Mouse (Mus musculus): ENCODE measurements around the gene Hist1h4d. TPM values are rescaled to one million over a fixed set of nuclear protein-coding genes. Genes with fewer than 3 reads are reported as not detected.

Gene Hist1h4d
- 25.5 and 29.4 TPM in 2 replicates for polyA plus RNA-seq (2015; fragmentation: Nextera tagmentation; extraction: Ambion mirVana)

DNA sequence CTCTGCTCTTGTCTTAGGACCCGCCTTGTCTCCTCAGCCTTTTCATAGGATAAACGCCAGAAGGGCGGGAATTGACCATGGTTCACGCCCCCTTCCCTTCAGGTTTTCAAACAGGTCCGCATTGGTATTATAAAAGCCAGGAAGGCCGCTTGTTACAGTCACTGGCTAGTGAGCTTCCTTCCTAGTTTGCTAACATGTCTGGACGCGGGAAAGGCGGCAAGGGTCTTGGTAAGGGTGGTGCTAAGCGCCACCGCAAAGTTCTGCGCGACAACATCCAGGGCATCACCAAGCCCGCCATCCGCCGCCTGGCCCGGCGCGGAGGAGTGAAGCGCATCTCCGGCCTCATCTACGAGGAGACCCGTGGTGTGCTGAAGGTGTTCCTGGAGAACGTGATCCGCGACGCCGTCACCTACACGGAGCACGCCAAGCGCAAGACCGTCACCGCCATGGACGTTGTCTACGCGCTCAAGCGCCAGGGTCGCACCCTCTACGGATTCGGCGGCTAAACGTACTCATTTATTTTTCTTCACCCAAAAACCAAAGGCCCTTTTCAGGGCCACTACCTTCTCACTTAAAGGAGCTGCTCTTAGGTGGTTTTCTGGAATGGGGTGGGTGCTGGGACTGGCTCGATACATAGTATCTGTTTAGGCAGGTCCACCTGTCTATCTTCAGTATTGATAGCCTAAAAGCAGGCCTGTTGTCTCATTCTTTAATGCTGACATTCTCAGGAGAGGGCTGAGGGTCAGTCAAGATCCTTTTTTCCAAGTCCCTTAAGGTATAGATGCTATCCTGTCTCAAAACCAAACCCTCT lies at the start of gene Hist1h4d:
Gene Hist1h4d (plus strand): TSS at position 191 of the 811 bp plus-strand sequence.

DNA sequence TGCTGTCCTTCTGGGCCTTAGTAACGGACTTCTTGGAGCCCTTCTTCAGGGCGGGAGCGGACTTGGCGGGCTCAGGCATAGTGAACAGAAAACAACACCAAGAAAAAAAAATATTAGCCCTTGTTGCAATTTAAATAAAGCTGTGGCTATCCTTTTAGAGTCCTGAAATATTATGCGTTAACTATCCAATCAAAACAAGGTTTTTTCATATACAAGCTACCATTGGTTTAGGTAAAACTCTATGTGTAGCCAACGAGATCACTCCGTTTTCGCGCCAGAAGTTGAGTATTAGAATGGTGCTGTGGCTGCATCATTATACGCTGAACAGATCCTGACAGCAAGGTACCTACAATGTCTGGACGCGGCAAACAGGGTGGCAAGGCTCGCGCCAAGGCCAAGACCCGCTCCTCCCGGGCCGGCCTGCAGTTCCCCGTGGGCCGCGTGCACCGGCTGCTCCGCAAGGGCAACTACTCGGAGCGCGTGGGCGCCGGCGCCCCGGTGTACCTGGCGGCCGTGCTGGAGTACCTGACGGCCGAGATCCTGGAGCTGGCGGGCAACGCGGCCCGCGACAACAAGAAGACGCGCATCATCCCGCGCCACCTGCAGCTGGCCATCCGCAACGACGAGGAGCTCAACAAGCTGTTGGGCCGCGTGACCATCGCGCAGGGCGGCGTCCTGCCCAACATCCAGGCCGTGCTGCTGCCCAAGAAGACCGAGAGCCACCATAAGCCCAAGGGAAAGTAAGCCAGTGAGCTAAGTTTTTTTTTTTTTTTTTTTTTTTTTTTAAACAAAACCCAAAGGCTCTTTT lies 47.6 kb upstream of the Hist1h4d start, which contains the start of gene Hist1h2af:
Gene Hist1h2af (plus strand): TSS at position 347 of the 808 bp plus-strand sequence.

DNA sequence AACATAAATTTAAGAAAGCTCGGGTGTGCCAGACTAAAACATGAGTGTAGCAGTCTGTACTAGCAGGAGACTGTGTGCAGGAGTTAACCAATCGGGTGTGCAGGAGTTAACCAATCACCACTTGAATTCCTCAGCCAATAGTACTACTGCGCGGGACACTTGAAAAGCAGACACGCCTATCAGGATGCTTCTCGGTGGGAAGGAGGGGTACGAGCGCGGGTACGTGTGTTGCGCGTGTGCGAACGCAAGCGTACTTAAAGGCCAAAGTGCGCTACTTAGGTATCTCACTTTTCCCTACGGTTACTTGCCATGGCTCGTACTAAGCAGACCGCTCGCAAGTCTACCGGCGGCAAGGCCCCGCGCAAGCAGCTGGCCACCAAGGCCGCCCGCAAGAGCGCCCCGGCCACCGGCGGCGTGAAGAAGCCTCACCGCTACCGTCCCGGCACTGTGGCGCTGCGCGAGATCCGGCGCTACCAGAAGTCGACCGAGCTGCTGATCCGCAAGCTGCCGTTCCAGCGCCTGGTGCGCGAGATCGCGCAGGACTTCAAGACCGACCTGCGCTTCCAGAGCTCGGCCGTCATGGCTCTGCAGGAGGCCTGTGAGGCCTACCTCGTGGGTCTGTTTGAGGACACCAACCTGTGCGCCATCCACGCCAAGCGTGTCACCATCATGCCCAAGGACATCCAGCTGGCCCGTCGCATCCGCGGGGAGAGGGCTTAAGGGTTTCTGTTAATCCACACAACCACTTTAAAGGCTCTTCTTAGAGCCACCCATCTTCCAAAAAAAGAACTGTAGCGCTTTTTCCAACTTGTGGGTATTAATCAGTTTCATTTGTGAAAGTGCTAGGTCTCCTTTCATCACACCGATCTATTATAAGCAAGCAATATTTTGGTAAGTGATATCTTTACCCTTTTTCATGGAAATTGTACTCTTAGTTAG lies 46.0 kb upstream of the Hist1h4d start, which contains the start of gene Hist1h3g:
Gene Hist1h3g (plus strand): TSS at position 286 of the 939 bp plus-strand sequence.

DNA sequence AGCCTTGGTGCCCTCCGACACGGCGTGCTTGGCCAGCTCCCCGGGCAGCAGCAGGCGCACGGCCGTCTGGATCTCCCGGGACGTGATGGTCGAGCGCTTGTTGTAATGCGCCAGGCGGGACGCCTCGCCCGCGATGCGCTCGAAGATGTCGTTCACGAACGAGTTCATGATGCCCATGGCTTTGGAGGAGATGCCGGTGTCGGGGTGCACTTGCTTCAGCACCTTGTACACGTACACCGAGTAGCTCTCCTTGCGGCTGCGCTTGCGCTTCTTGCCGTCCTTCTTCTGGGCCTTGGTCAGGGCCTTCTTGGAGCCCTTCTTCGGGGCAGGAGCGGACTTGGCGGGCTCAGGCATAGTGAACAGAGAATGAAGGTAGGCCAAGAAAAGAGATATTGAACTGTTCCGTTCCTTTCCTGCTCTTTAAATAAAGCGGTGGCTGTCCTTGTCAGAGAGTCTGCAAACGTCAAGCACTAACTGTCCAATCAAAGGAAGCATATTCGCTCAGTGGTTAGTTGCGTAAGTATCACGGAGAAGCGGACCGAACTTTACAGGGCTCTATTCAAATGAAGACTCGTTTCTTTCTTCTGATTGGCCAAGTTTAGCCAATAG lies 38.3 kb upstream of the Hist1h4d start, which contains the start of gene Hist1h2bh:
Gene Hist1h2bh (minus strand): TSS at position 394 of the 609 bp plus-strand sequence.

DNA sequence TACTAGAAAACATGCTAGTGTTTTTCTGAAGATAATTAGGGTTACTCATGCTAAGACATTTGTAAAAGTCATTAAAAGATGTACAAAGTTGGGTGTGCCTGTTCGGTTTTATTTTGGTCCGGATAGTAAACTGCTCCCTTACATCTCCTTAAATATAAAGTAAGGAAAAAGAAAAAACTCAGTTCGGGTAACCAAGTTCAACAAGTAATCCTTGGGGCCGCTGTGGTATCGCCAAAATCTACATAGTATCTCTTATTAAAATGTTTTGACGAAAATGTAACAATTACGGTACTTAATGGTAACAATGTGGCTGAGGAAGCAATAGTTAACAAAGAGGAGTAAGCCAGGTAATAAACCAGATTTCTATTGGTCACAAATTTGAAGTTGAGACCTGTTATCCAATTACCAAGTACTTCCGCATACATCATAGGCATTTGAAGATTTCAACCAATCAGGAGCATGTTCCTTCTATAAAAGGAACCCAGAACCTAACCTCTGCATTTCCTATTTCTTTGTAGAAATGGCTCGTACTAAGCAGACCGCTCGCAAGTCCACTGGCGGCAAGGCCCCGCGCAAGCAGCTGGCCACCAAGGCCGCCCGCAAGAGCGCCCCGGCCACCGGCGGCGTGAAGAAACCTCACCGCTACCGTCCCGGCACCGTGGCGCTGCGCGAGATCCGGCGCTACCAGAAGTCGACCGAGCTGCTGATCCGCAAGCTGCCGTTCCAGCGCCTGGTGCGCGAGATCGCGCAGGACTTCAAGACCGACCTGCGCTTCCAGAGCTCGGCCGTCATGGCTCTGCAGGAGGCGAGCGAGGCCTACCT lies 37.2 kb upstream of the Hist1h4d start, which contains the start of gene Hist1h3f:
Gene Hist1h3f (plus strand): TSS at position 88 of the 822 bp plus-strand sequence.

DNA sequence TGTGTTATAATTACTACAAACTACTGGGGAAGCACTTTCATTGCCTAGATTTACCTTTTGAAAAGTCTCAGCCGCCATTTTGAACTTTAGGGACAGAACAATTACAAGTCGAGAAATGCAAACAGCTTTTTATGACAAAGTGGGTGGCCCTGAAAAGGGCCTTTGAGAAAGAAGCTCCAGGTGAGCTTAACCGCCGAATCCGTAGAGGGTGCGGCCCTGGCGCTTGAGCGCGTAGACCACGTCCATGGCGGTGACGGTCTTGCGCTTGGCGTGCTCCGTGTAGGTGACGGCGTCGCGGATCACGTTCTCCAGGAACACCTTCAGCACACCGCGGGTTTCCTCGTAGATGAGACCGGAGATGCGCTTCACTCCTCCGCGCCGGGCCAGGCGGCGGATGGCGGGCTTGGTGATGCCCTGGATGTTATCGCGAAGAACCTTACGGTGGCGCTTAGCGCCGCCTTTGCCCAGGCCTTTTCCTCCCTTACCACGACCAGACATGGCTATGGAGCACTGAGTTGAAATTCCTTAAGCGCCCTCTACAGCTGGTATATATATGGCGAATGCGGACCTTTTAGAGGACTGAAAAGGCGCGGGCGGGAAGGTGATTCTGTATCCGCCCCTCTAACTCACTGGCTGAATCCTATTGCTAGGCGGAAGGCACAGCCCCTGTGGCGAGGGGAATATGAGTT lies 30.1 kb upstream of the Hist1h4d start, which contains the start of gene Hist1h4f:
Gene Hist1h4f (minus strand): TSS at position 503 of the 689 bp plus-strand sequence.

DNA sequence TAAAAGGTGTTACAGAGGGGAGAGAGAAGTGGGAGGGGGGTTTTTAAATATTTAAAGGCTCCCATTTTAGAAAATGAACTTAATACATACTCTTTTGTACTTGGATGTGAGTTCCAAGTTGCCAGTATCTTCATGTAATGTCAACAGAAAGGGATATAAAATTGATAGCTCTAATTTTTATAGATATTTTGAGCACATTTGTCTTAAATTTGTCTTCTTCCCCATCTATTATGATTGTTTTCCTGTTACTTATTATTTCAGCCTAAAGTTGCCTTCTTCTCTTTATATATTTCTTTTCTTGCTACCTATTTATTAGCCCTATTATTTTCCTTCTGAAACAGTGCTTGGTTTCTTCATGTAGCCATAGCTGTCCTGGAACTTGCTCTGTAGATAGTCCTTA lies 28.4 kb upstream of the Hist1h4d start, which contains the start of gene Hist1h1d:
Gene Hist1h1d (plus strand): TSS at position 301 of the 400 bp plus-strand sequence.

DNA sequence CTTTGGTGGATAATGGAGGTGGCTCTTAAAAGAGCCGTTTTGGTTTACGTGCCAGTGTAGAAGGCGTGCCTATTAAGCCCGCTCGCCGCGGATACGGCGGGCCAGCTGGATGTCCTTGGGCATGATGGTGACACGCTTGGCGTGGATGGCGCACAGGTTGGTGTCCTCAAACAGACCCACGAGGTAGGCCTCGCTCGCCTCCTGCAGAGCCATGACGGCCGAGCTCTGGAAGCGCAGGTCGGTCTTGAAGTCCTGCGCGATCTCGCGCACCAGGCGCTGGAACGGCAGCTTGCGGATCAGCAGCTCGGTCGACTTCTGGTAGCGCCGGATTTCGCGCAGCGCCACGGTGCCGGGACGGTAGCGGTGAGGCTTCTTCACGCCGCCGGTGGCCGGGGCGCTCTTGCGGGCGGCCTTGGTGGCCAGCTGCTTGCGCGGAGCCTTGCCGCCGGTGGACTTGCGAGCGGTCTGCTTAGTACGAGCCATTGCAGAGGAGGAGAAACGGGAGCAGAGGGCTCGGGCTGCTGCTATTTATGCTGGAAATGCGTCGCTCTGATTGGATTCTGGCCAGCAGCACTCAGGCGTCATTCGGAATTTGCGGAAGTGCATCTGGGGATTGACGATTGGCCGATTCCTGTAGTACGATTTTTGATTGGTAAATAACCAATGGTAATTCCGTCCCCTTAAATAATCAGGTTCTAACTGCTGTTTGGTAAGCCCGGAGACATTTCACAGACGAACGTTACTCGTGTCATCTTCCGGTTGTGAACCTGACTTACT lies 19.3 kb upstream of the Hist1h4d start, which contains the start of gene Hist1h3e:
Gene Hist1h3e (minus strand): TSS at position 487 of the 777 bp plus-strand sequence.

DNA sequence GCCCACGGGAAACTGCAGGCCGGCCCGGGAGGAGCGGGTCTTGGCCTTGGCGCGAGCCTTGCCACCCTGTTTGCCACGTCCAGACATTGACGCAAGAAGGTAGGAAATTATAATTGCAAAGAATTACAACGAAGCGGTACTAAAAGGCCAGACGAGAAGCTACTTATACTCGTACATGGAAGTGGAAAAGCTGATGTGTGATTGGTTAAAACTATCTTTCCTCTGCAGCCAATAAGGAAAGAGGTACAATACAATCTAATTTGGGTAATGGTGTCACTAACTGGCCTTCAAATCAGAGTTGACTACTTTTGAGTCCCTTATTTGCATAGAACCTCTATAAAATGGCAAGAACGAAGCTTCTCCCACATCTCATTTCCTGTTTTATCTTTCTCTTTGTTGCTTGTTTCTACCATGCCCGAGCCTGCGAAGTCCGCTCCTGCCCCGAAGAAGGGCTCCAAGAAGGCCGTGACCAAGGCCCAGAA lies 10.3 kb upstream of the Hist1h4d start, which contains the start of the genes Hist1h2ae and Hist1h2bg:
Gene Hist1h2ae (minus strand): TSS at position 199 of the 482 bp plus-strand sequence.
Gene Hist1h2bg (plus strand): TSS at position 375 of the 482 bp plus-strand sequence.

DNA sequence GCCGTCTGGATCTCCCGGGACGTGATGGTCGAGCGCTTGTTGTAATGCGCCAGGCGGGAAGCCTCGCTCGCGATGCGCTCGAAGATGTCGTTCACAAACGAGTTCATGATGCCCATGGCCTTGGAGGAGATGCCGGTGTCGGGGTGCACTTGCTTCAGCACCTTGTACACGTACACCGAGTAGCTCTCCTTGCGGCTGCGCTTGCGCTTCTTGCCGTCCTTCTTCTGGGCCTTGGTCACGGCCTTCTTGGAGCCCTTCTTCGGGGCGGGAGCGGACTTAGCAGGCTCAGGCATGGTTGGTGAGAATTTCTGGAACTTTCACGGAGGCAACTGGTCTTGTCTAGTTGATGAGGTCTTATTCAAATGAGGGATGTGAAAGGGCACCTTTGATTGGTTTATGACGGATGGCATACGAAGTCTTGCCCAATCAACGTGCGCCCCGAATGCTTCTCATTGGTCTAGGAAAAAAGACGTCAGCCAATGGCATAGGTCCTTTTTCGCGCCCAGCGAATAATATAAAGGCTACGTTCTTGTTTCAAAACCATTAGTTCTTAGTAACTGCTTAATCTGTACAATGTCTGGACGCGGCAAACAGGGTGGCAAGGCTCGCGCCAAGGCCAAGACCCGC lies 7.4 kb upstream of the Hist1h4d start, which contains the start of the genes Hist1h2bf and Hist1h2ad:
Gene Hist1h2bf (minus strand): TSS at position 299 of the 627 bp plus-strand sequence.
Gene Hist1h2ad (plus strand): TSS at position 484 of the 627 bp plus-strand sequence.

DNA sequence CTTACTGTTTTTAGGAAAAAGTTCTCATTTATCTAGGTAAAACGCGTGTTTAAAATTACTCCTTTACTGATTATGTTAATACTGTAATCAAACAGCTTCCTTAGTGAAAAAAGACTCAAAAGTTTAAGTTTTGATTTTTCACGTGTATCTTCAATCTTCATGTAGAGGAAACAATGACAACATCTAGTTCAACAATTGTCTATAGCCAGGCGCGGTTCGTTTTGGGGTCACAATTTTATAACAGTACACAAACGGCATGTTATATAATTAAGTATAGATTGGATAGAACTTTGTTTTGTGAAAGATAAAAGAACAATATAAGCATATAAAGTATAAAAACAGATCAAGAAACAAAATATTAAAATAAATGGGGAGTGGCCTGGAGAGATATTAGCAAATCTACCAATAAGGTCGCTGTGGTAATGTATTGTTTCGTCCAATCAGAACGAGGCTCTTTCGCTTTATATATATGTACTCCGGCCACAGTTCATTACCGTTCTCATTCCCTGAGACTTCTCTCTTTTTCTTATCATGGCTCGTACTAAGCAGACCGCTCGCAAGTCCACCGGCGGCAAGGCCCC lies 6.0 kb upstream of the Hist1h4d start, which contains the start of gene Hist1h3d:
Gene Hist1h3d (plus strand): TSS at position 493 of the 581 bp plus-strand sequence.

DNA sequence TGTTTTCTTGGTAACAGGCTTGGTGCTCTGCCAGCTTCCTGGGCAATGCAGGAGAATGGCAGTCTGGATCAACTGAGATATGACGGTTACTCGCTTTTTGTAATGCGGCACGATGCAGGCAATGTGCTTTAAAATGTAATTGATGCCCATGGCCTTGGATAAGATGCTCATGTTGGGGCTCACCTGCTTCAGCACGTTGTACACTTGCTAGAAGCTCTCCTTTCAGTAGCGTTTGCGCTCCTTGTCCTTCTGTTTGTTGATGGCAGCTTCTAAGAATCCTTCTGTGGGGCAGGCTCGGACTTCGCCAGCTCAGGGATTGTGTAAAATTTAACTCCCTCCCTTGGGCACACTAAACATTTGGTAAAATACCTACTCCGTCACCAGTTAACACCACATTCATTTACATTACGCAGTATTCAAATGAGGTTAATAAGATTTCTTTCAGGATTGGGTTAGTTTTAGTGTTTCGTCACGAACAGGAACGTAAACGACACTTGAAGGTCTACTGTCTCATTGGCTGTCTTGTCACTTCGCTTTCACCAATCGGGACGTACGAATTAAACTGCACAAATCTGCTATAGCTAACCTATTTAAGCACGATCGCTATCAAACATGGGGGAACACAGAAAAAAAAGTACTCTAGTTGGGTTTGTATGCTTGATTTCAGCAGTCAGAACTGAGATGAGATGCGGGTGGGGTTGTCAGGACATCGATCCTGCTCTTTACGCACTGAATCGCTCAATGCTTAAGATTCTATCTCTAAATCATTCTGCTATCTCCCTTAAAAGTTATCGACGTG lies 39.5 kb downstream of the Hist1h4d start, which contains the start of gene Hist1h2be:
Gene Hist1h2be (minus strand): TSS at position 392 of the 799 bp plus-strand sequence.

DNA sequence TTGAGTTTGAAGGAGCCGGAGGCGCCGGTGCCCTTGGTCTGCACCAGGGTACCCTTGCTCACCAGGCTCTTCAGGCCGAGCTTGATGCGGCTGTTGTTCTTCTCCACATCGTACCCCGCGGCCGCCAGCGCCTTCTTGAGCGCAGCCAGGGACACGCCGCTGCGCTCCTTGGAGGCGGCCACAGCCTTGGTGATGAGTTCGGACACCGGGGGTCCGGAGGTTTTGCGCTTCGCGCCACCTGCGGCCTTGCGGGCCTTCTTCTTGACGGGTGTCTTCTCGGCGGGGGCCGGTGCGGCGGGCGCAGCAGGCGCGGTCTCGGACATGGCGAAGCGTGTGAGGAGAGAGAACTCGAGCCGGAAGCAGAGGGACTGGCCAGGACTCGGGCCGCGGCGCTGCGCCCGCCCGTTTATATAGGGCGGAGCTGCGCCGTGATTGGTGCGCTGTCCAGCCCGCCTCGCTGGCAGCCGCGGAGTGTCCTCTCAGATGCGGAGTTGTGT lies 40.8 kb downstream of the Hist1h4d start, which contains the start of gene Hist1h1e:
Gene Hist1h1e (minus strand): TSS at position 384 of the 497 bp plus-strand sequence.

Data from skeletal muscle tissue, postnatal 0 days (tissue).